Mouse (Mus musculus) left cerebral cortex, postnatal 25 days (tissue): ENCODE measurements around the gene Hist1h2bl. TPM values are rescaled to one million over a fixed set of nuclear protein-coding genes. Genes with fewer than 3 reads are reported as not detected.

Experiments
- DNase-seq, 2 experiments: peaks; one replicate each; pipeline ENCODE4 v3.0.0; 2022; ENCODE audit warnings: low spot score in 2 of 2, mixed read lengths in 1 of 2
- intact Hi-C: fragments of 180-260 bp; cut with DNase I; formaldehyde crosslinking; loops from one replicate; pipeline ENCODE4 v1.15.1; 2025
- total RNA-seq, 2 experiments: library from RNA; stranded (reverse); gene quantifications; 2 replicates each; pipeline ENCODE4 v1.2.3; 2021

The Hist1h2bl gene
- 10 to 100 TPM; 31.3 to 46.4 TPM for total RNA-seq

DNA sequence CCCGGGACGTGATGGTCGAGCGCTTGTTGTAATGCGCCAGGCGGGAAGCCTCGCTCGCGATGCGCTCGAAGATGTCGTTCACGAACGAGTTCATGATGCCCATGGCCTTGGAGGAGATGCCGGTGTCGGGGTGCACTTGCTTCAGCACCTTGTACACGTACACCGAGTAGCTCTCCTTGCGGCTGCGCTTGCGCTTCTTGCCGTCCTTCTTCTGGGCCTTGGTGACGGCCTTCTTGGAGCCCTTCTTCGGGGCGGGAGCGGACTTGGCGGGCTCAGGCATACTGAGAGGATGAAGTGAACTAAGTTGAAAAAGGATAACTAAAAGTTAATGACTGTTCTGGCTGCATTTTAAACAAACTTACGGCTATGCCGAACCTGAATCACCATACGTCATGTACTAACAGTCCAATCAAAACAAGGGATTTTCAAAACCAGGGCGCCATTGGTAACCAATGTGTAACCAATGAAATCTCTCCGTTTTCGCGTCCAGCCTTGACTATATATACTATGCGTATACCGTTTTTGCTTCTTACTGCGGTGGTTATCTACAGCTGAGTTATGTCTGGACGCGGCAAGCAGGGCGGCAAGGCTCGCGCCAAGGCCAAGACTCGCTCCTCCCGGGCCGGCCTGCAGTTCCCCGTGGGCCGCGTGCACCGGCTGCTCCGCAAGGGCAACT, at the start of gene Hist1h2bl, which contains the start of gene Hist1h2ai:
Gene Hist1h2bl, minus strand, starts transcription at position 280 of the 676 bp plus-strand sequence.
Gene Hist1h2ai, plus strand, starts transcription at position 559 of the 676 bp plus-strand sequence.
- peak; percentile 88 to 98 for DNase-seq
- intact Hi-C loops = loop anchor here (2.0 to 10.0 kb wide), 8 partner anchors 35 to 1966 kb away; partner anchors contain the start of genes Hist1h1e, Hist1h2ac, Hist1h2ad and Hist1h2af

- DNase-seq = no peak
- intact Hi-C loops = loop anchor here (10.0 kb wide), 1 partner anchor 1829 kb away; the partner anchor contains the start of gene Hist1h4d
Measured at GRCm38 (mm10) chr13:21755707-21756106, 39.8 kb upstream of the Hist1h2bl start.

DNA sequence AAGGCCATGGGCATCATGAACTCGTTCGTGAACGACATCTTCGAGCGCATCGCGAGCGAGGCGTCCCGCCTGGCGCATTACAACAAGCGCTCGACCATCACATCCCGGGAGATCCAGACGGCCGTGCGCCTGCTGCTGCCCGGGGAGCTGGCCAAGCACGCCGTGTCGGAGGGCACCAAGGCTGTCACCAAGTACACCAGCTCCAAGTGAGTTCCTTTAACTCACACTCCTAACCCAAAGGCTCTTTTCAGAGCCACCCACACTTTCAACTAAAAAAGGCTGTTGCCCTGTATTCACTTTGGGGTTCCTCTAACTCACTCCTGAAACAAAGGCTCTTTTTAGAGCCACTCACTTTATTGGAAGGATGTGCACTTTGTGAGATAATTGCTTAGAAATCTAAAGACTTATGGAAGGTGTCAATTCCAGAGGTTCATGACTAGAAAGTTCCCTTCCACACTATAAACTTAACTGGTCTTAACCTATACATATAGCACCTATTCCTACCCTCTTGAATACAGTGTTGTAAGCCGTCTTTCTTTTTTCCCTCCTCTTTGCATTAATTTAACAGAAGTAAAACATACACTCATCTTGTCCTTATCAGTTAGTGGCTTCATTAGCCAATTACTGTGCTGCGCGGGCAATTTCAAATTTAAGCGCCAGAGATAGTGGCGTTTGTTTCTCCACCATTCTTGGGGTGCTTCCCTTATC, 38.5 kb upstream of the Hist1h2bl start:
- intact Hi-C loops = loop anchor here (10.0 kb wide), 1 partner anchor 1830 kb away; the partner anchor contains the start of gene Hist1h4d
- DNase-seq = peak; percentile 10 to 12

GRCm38 (mm10) chr13:21753524-21754285, 37.8 kb upstream of the Hist1h2bl start, which contains the start of the genes Hist1h2ak and Hist1h2bn:
Hist1h2ak (minus strand) TSS chr13:21753827.
Hist1h2bn (plus strand) TSS chr13:21754123.
- DNase-seq = peak; percentile 82 to 96
- intact Hi-C loops = loop anchor here (2.0 to 10.0 kb wide), 2 partner anchors 29 to 1831 kb away; partner anchors contain the start of genes Hist1h3i and Hist1h4d

- intact Hi-C loops = loop anchor here (2.0 to 10.0 kb wide), 2 partner anchors 30 to 1832 kb away; partner anchors contain the start of genes Hist1h3i and Hist1h4d
- no peak for DNase-seq
Measured at GRCm38 (mm10) chr13:21753051-21753523, 37.1 kb upstream of the Hist1h2bl start.

- intact Hi-C loops = loop anchor here (2.0 to 10.0 kb wide), 2 partner anchors 30 to 1832 kb away; partner anchors contain the start of genes Hist1h3i and Hist1h4d
- DNase-seq = no peak
Measured at GRCm38 (mm10) chr13:21752356-21752755, 36.4 kb upstream of the Hist1h2bl start.

DNA sequence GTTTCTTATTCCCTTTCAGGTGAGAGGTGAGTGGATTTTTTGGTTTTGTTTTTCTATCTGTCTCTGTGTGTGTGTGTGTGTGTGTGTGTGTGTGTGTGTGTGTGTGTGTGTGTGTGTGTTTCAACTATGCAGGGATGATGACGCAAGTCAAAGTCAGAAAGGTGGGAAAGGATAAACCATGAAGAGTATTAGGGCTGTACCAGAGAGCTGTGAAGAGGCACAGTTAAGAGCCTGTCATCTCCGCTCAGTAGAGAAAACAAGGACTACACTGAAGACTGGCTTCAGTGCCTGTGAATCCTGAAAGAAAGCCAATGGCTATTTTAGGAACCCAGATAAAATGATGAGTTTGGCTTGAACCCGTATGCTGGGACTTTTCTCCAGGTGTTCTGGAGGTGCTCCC, 35.9 kb upstream of the Hist1h2bl start:
- no peak for DNase-seq
- intact Hi-C loops = loop anchor here (2.0 to 10.0 kb wide), 3 partner anchors 31 to 1833 kb away; partner anchors contain the start of genes Hist1h2ai, Hist1h2bl, Hist1h3h and Hist1h3i

DNA sequence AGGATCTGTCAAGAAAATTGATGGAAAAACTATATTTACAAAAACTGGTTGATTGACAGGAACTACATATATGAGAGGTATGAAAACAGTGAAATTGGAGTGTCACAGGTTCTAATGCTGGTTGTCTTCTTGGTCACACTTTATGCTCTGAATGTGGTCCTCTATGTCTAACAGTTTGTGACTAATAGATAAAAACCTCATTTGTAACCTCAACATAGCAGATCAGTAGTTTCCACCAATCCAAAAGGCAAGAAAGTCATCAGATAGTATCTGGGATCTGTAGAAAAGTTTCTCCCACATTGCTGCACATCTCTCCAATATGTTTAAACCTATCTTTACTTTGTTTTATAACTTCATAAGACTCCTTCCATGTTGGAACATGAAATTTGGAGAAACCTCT, 35.5 kb upstream of the Hist1h2bl start:
- DNase-seq = no peak
- intact Hi-C loops = loop anchor here (2.0 to 10.0 kb wide), 2 partner anchors 35 to 1833 kb away; partner anchors contain the start of genes Hist1h2ai, Hist1h2bl, Hist1h3h and Hist1h4d

DNA sequence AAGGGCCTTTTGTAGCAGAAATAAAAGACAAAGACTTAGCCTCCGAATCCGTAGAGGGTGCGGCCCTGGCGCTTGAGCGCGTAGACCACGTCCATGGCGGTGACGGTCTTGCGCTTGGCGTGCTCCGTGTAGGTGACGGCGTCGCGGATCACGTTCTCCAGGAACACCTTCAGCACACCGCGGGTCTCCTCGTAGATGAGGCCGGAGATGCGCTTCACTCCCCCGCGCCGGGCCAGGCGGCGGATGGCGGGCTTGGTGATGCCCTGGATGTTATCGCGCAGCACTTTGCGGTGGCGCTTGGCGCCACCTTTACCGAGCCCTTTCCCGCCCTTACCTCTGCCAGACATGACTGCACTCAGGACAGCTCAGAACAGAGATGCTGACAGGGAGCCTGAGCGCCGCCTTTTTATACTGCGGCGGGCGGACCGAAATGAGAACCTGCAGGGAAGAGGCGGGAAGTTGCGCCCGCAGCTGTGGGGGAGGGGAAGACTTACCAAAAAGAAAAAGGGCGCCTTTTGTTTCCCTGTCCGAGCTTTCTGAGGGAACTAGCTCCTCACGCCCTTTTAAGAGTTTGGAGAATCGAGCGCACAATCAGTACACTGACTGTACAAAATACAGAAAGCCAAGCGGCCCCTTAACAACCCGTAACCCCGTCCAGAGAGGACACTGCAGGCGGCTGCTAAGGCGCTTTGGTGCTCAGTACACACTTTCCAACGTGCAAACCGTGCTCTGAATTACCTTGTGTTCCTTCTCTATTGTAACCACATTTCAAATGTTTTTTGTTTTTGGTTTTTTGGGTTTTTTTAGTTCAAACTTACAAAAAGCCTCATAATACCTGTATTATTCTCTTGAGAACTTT, 34.4 kb upstream of the Hist1h2bl start, which contains the start of gene Hist1h4k:
Gene Hist1h4k, minus strand, starts transcription at position 347 of the 859 bp plus-strand sequence.
- peak; percentile 94 to 96 for DNase-seq

GRCm38 (mm10) chr13:21749387-21750158, 33.6 kb upstream of the Hist1h2bl start:
- DNase-seq = no peak
- intact Hi-C loops = loop anchor here (1.0 to 10.0 kb wide), 3 partner anchors 15 to 1835 kb away; partner anchors contain the start of genes Hist1h2ai, Hist1h2bl, Hist1h3h and Hist1h4d

More for the DNA sequence above, 34.4 kb upstream of the Hist1h2bl start, which contains the start of gene Hist1h4k:
- intact Hi-C loops = loop anchor here (1.0 to 10.0 kb wide), 3 partner anchors 16 to 1834 kb away; partner anchors contain the start of genes Hist1h2ai, Hist1h2bl, Hist1h3h and Hist1h4d

DNA sequence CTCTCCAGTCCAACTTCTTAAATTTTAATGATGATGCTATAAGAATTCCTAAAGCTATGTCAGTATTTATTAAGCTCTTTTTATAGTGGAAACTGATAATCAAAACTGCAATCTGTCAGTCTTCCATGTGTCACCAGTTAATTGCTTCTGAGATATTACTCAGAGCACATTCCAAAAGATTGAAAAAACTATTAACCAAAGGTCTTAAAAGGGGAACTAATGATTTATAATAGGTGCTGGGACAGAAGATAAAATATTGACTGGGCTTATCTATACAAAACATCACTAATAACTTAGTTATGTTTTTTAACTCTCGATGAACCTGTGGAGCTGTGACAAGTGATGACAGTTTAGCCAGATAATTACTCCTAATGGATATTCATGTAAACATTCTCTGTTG, 29.1 kb upstream of the Hist1h2bl start:
- intact Hi-C loops = no loop called here
- no peak for DNase-seq

DNA sequence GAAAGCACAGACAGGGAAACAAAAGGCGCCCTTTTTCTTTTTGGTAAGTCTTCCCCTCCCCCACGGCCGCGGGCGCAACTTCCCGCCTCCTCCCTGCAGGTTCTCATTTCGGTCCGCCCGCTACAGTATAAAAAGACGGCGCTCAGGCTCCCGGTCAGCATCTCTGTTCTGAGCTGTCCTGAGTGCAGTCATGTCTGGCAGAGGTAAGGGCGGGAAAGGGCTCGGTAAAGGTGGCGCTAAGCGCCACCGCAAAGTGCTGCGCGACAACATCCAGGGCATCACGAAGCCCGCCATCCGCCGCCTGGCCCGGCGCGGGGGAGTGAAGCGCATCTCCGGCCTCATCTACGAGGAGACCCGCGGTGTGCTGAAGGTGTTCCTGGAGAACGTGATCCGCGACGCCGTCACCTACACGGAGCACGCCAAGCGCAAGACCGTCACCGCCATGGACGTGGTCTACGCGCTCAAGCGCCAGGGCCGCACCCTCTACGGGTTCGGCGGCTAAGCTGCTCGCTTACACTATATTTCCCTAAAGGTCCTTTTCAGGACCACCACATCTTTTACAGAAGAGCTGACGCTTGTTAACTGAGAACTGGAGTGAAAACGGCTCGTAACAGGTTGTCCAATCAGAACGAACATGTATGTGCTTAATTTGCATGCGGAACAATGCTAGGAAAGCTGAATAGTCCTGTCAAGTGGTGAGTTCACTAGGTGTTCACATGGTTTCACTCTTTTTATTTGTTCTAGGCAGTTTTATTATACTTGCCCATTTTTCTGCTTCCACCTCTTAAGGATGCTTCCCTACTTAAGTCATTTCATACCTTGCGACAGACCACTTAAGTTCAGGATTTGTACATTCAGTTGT, 19.2 kb upstream of the Hist1h2bl start, which contains the start of gene Hist1h4j:
Gene Hist1h4j, plus strand, starts transcription at position 159 of the 862 bp plus-strand sequence.
- DNase-seq = peak; percentile 78 to 89
- intact Hi-C loops = loop anchor here (1.0 to 5.0 kb wide), 3 partner anchors 15 to 1947 kb away; partner anchors contain the start of genes Hist1h2ac, Hist1h2bc and Hist1h4k

GRCm38 (mm10) chr13:21734010-21734905, 18.3 kb upstream of the Hist1h2bl start:
- intact Hi-C loops = loop anchor here (1.0 to 5.0 kb wide), 3 partner anchors 16 to 1948 kb away; partner anchors contain the start of genes Hist1h2ac, Hist1h2bc and Hist1h4k
- peak; percentile 81 to 82 for DNase-seq

GRCm38 (mm10) chr13:21733466-21733865, 17.5 kb upstream of the Hist1h2bl start:
- intact Hi-C loops = loop anchor here (5.0 kb wide), 1 partner anchor 1949 kb away; the partner anchor contains the start of genes Hist1h2ac and Hist1h2bc
- DNase-seq = no peak

GRCm38 (mm10) chr13:21729544-21729943, 13.6 kb upstream of the Hist1h2bl start:
- no peak for DNase-seq
- intact Hi-C loops = no loop called here
